Mouse (Mus musculus) left cerebral cortex, postnatal 25 days (tissue): ENCODE results near the gene Hand1. TPM values are rescaled to one million over a fixed set of nuclear protein-coding genes. Genes with fewer than 3 reads are reported as not detected.
"Not testable (repeated sequence)": the region's sequence is repeated elsewhere in the genome, so short reads cannot be mapped to it uniquely, and the experiment has no call there.

Experiments used
- DNase-seq, 2 experiments: peaks; one replicate each; pipeline ENCODE4 v3.0.0; 2022; ENCODE audit warnings: low spot score in 2 of 2, mixed read lengths in 1 of 2
- intact Hi-C: fragments of 180-260 bp; cut with DNase I; formaldehyde crosslinking; loops from one replicate; pipeline ENCODE4 v1.15.1; 2025
- total RNA-seq, 2 experiments: library from RNA; stranded (reverse); gene quantifications; 2 replicates each; pipeline ENCODE4 v1.2.3; 2021

Hand1 gene
- total RNA-seq, 2 experiments from 2014 or later = not detected

GRCm38 (mm10) chr11:57835331-57835730 is 2.7 kb upstream of the Hand1 start:
- no peak for DNase-seq
- intact Hi-C loops = no loop called here

DNA sequence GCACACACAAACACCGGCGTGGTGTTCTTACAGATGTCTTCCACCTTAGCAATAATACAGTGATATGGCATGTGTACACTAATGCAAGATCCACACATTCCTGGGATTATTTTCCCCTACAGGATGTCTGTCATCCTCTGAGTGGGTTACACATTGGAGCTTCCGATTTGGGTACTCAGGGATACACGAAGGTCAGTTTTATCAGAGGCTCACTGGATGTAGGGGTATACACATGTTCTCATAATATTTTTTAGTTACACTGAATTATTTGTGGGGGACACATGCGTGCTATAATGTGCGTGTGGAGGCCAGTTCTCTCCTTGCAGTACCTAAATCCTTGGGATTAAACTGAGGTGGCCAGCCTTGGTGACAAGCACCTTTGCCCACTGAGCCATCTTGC is 1.4 kb upstream of the Hand1 start:
- intact Hi-C loops = no loop called here
- DNase-seq = no peak

- intact Hi-C loops = no loop called here
- no peak for DNase-seq
Observed at GRCm38 (mm10) chr11:57833296-57833977, 819 bp upstream of the Hand1 start.

GRCm38 (mm10) chr11:57831861-57832260 is 757 bp downstream of the Hand1 start:
- no peak for DNase-seq
- intact Hi-C loops = no loop called here

- intact Hi-C loops = no loop called here
- DNase-seq = no peak
Observed at GRCm38 (mm10) chr11:57831281-57831781, 1.3 kb downstream of the Hand1 start.

DNA sequence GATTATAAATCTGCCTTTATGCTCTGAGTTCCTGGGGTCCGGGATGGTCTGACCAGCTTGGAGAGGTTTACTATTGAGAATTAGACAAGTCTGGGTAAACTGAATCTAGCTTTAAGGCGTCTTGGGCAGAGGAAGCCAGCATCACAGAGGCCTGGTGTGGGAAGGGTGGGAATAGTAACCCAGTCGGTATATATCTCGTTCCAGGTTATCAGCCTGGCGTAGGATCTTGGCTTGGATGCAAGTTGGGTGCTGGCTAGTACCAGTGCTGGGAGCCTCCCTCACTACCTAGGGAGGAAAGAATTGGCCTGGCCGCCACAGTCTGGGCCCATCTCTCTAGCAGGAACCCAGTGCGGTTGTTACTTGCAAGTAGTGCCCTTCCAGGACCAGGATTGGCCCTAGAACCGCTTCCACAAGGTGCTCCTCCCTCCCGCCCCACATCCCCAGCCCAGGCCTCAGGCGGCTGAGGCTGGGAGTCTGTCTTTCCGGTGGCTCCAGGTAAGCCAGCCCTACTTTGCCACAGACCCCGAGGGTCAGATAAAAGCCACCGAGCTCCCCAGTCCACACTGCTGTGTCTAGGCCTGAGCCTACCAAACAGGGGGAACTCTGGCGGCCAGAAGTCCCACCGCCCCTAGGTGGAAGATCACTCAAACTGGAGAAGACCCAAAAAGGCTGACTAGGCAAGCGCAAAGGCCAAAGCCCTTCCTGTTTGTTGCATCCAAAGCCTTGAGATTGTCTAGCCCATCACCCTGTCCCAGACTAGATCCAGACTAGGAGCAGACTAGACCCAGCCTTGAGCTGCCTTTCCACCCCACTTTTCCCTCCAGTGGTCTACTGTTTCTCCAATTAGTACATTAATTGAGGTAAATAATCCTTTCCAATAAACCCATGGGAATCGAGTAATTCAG is 2.5 kb downstream of the Hand1 start:
- DNase-seq = no peak
- intact Hi-C loops = no loop called here

GRCm38 (mm10) chr11:57828955-57829870 is 3.4 kb downstream of the Hand1 start:
- intact Hi-C loops = no loop called here
- no peak for DNase-seq

GRCm38 (mm10) chr11:57827915-57828545 is 4.6 kb downstream of the Hand1 start:
- intact Hi-C loops = no loop called here
- no peak for DNase-seq

GRCm38 (mm10) chr11:57827048-57827914 is 5.3 kb downstream of the Hand1 start:
- intact Hi-C loops = no loop called here
- DNase-seq = no peak

- DNase-seq, intact Hi-C loops: not testable (repeated sequence)
Observed at GRCm38 (mm10) chr11:57825234-57825633, 7.4 kb downstream of the Hand1 start.

- no peak for DNase-seq
- intact Hi-C loops = no loop called here
Observed at GRCm38 (mm10) chr11:57823714-57824113, 8.9 kb downstream of the Hand1 start.

DNA sequence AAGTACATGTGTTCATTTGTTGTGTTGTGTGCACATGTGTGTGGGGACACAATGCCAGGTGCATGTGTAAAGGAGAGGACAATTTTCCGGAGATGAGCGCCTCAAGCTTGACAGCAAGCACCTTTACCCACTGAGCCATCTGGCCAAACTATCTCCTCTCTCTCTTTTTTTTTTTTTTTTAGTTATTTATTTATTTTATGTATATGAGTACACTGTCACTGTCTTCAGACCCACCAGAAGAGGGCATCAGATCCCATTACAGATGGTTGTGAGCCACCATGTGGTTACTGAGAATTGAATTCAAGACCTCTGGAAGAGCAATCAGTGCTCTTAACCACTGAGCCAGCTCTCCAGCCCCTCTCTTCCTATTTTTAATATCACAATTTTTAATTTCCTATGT is 9.5 kb downstream of the Hand1 start:
- DNase-seq, intact Hi-C loops: not testable (repeated sequence)

GRCm38 (mm10) chr11:57819999-57820581 is 12.5 kb downstream of the Hand1 start:
- intact Hi-C loops = loop anchor here (2.0 kb wide), 1 partner anchor 115 kb away; no protein-coding TSS in a partner anchor

GRCm38 (mm10) chr11:57818189-57818588 is 14.4 kb downstream of the Hand1 start:
- intact Hi-C loops = no loop called here

More at GRCm38 (mm10) chr11:57819999-57820581, 12.5 kb downstream of the Hand1 start:
- DNase-seq = peak; percentile 73 to 75

DNA sequence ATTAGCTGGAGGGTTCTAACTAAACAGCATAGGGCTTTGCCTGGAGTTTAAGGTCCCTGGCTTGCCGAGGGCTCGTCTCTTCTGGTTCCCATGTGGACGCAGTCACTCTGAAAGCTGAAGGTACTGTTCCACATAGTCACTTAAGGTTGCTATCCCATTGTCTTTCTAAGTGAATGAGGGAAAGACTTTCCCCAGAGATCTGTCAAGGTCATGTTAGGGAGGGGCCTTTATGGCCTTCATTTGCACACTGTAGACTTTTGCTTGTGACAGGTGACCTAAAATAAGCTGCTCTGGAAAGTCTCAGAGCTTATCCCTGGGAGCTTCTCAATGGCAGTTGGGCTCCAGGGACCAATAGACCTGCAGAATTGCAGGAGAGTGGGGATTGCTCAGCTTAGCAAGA is 19.0 kb downstream of the Hand1 start:
- intact Hi-C loops = no loop called here
- no peak for DNase-seq

More at GRCm38 (mm10) chr11:57818189-57818588, 14.4 kb downstream of the Hand1 start:
- DNase-seq = no peak

DNA sequence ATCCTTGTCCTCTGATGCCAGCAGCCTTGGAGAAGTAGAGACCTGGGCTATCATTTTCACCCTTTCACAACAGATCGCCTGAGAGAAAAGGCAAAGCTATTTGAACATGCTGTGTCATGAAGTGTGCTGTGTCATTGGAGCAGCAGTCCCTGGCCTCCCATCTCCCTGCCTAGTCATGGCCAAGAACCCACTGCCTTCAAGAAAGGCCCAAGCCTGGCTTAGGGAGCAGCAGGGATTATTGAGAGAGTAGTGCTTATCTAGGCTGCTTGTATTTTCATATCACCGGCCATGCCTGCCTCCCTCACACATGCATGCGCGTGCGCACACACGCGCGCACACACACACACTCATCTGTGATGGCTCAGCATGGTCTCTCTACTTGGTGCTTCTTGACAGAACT is 20.4 kb downstream of the Hand1 start:
- intact Hi-C loops = no loop called here
- DNase-seq = no peak

DNA sequence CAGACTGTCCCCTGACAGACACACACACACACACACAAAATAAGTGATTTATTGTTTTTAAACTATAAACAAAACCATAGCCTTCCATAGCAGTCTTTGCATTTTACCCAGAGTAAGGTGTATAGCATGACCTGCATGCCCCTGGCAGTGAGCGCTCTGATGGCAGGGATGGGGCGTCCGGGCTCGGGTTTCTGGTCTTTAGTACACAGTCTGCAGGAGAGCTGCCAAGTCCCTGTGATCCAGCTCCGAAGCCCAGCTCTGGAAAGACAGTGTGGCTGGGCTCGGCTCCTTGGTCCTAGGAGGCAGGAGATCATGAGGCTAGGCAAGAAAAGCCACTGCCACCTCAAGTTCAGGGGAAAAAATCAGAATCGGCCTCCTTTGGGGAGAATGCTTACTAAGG is 21.6 kb downstream of the Hand1 start:
- intact Hi-C loops = no loop called here
- no peak for DNase-seq

- no peak for DNase-seq
- intact Hi-C loops = no loop called here
Observed at GRCm38 (mm10) chr11:57809732-57810098, 22.9 kb downstream of the Hand1 start.
